Mouse (Mus musculus) thymus, adult 2 months (tissue): ENCODE results near the gene Plod3.

Experiments
- CTCF ChIP-seq: fragments of 200-500 bp; IDR thresholded peaks from 2 replicates; pipeline ENCODE4 v1.5.1; 2012; ENCODE audit warnings: mild to moderate bottlenecking, control low read depth, low read length, moderate library complexity, borderline replicate concordance; ENCODE audit not compliant: control insufficient read depth, poor library complexity, insufficient read depth; ENCODE audit errors: extremely low read depth
- POLR2A ChIP-seq: fragments of 200-500 bp; IDR thresholded peaks from 2 replicates; pipeline ENCODE4 v1.6.1; 2012; ENCODE audit warnings: mild to moderate bottlenecking, low read length, control low read depth, moderate library complexity; ENCODE audit not compliant: control insufficient read depth, poor library complexity, insufficient read depth; ENCODE audit errors: extremely low read depth

DNA sequence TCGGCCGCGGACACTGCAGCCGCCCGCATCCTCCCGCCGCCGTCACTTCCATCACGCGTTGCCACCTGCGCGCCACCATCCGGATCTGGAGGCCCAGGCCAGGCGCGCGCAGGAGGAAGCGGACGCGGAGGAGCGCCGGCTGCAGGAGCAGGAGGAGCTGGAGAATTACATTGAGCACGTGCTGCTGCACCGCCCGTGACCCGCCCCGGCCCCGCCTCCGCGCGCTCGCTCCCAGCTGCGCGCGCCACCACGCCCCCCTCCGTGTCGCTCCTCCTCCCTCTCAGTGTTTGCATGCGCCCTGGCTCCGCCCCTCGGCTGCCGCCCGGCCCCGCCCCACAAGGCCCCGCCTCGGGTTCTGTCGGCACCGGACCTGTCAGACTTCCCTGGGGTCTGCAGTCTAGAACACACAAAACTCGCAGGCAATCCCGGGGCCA, 45.8 kb downstream of the Plod3 start:
- TF ChIP-seq POLR2A (no peak), CTCF (peak; percentile 38; the same call in 1 of the 2 replicates)
